Mouse (Mus musculus): Measurements from ENCODE around the gene March8. TPM values are rescaled to one million over a fixed set of nuclear protein-coding genes. Genes with fewer than 3 reads are reported as not detected.

March8 gene
- total RNA-seq, 4 experiments from 2014 or later: 51.9 to 59.2 (median 55.7) TPM

DNA sequence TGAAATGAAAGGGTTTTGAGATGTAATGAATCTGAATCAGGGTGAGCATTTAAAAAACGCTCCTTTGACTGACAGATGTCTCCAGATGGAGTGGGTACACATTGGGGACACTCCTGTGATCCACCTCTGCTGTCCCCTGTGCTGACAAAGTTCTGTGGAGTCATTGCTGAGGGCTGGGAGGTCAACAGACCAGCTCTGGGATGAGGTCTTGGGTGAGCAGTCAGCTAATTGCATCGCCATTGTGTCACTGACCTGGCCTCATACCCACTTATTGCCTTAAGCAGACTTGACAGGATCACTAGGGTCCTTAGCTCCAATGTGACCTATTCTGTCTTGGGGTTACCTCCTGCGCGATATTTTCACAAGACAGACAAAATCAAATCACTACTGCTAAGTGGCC lies 69.4 kb downstream of the March8 start:
- DNase-seq (ENCODE audit: low spot score in 2 of 2): no peak

DNA sequence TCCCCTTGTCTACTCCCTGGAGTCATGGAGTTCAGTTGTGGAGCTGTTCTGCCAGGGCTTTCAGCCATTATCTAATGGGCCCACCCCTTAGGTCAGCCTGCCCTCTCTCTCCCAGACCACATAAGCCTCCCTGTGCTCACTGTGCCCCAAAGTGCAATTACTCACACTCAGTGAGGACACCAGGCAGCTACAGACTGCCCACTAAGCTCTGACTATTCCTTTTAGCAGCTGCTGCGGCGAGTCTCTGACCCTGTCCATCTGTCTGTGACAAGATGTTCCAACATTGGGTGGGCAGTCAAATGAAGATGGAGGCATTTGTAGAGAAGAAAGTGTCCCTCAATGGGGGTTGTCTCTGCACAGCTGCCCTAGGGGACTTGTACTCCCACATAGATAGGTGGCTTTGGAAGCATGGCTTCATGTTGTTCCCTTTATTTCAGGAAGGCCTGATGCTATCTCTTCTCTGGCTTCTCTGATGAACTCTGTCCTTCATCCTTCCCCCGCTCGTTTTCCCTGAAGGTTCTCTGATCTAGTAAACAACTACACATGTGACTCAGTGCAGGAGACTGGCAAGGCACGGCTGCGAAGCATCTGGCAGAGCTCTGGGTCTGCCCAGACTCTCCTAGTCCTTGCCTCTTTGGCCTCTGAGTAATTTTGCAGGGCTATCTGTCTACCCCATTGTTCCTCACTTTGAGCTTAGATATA lies 70.3 kb downstream of the March8 start:
- no peak for DNase-seq (ENCODE audit: low spot score in 2 of 2)

DNA sequence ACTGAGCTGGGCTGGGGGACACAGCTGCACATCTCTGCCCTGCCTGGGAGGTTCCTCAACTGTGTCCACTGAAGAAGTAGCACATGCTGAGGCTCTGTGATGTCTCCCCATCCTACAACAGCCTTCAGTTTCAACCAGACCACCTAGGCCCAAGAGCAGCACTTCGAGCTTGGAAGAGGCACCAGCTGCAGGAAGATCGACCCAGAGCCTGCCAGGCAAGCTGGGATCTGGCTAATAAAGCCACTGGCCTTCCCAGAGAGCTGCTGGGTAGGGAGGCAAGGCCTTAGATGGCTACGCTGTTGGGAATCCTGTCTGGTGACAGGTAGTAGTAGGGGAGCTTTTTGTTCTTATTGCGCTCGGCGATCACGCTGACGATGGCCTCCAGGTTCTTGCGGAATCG lies 72.6 kb downstream of the March8 start:
- DNase-seq (ENCODE audit: low spot score in 2 of 2): no peak

DNA sequence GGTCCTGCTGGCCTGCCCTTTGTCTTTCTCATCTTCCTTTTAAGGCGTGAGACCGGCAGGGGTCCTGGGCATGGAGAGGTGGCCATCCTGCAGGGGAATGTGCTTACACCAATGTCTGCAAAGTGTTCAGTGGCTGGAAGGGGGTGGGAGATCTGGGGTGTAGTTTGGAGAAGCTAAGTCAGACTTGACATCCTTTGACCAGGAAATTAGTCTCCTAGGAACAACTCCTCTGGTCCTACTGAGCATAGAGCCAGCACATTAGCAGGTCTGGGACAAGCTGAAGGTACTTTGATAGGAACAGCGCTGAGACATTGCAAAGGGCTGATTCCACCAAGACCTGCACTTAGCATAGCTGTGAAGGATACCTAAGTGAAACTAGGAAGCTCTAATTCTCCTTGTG lies 73.9 kb downstream of the March8 start:
- no peak for DNase-seq (ENCODE audit: low spot score in 2 of 2)

DNA sequence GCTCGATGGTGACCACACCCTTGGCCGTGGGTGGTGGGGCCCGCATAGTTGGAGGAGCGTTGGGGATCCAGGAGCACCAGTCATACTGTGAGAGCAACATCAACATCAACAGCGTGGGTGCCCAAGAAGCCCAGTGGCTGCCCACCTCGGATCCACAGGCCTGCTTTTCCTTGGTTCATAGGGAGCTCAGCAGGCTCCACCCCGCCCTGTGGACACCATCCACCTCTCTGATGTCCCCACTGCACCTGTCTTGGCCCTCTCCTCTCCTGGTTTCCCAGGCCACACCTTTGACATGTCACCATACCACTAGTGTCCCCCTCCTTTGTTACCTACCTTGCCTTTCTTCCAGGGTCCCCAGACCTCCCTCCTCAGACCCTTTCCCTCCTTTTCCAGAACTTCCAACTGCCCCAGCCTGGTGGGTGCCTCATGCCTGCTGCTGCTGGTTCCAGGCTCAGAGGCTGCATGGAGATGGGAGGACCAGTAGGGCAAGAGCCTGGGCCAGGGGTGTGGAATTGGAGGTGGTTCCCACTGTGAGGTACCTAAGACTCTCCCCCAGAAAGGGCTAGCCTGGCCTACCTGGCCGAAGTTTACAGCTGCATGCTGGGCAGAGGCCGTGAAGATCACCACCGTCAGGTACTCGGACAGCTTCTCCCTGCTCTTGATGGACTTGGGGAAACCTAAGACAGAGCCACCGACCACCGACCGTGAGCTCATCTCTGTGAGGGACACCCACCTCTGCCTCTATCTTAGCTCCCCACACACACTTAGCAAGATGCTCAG lies 74.9 kb downstream of the March8 start:
- DNase-seq (ENCODE audit: low spot score in 2 of 2): no peak

DNA sequence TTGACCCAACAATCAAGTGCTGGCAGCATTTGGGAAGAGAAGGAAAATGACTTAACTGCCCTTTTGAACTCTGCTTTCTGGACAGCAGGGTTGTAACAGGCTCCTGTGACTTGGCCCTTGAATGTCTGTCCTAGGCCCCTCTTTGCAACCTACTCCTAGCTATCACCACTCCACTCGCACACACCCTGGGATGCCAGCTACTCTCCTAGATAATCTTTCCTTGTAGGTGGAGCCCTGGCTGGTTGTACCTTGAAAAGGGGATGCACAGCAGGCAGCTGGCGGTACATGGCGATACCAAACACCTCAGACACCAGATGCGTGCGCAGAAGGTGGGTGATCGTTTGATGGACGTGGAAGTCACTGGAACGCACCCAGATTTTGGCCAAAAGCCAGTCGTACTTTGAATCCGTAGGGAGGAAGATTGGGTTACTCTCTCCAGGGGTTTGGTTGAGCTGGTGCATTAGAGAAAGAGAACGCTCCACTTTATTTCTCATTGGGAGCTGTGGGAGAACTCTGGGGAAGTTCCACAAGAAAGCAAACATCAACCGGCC lies 77.4 kb downstream of the March8 start:
- DNase-seq (ENCODE audit: low spot score in 2 of 2): no peak

DNA sequence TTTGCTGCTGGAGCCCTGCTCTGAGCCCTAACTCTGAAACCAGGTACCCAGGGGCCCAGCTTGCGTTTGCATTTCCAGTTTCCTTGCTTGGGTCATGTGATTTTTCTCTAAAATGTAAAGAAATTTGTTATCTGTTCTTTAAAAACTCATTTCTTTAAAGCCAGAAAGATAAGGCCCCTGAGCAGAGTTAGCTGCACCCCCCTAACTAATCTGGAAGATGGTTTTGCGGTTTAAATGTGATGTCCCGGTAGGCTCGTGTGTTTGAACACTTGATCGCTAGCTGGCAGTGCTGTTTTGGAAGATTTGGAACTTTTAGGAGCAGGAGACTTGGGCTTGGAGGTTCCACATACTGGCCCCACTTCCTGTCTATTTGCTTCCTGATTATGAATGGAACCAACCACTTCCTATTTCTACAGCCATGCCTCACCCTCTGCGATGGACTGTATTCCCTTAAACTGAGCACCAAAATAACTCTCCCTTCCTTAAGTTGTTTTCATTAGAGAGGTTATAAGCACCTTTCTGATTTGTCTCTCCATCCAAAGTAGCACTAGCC lies 78.3 kb downstream of the March8 start:
- DNase-seq (ENCODE audit: low spot score in 2 of 2): no peak

DNA sequence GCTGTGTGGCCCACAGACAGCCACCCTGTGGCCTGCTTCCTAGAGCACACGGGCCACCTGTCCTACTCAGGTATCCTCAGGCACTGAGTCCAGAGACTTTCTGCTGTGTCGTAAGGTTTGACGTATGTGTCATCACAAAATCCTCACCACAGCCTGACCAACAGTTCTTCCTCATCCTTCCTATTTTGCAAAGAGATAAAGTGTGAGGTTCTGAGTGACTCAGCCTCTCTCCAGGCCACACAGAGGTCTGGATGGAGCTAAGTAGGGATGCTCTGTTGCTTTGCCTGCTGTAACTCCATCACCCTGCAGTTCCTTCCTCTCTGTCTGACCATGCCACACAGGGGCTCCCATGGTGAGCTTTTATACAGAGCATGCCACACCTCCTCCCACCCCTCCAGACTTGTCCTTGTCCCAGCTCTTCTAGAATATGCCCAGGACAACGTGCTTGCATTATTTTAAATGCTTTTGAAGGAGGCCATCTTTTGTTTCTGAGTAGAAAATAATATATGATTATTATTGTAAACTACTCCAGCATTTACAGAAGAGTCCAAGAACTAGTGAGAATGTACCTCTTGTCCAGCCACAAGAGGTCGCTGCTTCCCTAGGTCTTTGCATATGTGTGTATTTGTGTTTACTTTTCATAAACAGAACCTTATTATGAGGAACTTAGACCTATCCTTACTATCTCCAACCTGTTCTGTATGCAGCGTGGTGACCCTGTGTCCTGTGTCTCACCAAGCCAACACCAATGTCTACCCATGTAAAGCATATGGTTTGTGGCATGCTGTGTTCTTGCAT lies 79.9 kb downstream of the March8 start:
- no peak for DNase-seq (ENCODE audit: low spot score in 2 of 2)

DNA sequence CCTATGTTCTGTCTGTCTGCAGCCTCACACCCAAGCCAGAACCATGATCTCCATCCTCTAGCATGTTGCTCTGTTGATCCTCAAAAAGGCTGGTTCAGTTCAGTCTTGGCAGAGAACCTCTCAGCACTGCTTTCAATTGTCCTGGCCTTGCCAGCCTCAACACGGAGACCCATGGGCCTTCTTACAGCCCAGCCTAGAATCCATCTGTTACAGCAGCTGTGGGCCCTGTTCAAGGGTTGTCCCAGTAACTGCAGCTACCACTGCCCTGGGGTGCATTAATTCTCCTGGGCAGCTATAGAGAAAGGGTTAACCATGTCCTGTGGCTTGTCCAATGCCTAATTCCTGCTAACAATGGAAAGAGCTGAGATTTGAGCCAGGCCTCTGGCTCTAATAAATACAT lies 80.7 kb downstream of the March8 start:
- no peak for DNase-seq (ENCODE audit: low spot score in 2 of 2)

DNA sequence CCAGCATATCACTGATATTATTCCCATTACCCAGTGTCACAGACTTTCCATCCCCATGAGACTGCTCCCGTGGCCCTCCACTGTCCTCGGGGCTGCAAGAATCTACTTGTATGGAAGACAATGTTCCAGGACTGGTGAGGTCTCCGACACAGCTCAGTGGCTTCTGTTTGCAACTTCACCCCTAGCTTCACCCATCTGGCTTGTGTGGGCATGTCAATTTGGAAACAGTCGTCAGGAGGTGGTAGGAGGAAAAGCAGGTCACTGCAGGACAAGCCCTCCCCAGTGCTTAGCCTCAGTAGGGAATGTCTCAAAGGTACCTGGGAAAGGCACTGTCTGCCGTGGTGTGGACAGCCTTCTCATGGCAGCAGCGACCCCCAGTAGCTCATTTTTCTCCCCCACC lies 81.9 kb downstream of the March8 start:
- no peak for DNase-seq (ENCODE audit: low spot score in 2 of 2)

DNA sequence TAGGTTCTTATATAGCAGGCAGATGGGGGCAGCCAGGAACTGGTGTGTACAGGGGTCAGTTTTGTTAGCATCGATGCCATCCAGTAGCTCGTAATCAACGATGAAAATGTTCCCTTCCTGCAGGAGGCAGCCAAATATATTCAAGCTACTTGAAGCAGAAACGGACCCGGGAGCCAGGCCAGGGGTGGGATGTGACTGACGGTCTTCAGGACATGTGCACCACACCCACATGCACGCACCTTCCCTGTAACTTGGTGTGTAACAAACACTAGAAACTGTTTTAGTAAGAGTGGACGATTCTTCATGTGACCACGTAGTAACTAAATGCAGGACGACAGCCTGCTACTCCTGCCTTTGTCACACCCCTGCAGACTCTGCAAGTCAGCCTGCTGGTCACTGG lies 82.4 kb downstream of the March8 start:
- no peak for DNase-seq (ENCODE audit: low spot score in 2 of 2)

DNA sequence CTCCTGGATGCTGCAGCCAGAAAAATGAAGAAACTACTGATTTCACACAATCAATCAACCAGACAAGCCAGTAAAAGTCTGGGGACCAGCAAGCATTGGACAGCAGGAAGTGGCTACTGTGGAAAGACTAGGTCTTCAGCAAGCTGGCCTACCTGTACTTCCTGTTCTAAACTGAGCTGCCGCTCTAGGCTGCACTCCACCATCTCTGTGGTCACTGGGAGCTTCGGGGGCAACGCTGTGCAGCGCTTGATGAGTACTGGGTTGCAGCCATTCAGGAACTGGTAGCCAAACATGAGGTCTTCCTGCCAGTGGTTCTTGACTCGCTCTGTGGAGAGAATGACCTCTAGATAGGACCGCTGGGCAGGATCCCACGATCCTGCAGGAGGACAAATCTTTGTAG lies 85.2 kb downstream of the March8 start:
- no peak for DNase-seq (ENCODE audit: low spot score in 2 of 2)

DNA sequence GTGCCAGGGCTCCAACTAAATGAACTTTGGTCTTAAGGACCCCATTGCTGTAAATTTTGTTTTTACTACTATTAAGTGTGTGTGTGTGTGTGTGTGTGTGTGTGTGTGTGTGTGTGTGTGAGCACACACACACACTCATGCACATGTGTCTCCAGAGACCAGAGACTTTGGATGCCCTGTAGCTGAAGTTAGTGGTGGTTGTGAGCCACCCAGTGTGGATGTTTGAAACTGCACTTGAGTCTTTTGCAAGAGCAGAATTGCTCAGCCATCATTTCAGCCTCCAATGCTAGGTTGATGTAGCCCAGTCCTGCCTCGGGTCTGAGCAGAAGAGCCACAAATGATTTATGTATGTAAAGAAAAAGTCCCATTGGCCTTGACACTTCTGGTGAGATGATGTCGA lies 85.8 kb downstream of the March8 start:
- peak in 1 of 2 experiments; percentile 41 for DNase-seq (ENCODE audit: low spot score in 2 of 2)

DNA sequence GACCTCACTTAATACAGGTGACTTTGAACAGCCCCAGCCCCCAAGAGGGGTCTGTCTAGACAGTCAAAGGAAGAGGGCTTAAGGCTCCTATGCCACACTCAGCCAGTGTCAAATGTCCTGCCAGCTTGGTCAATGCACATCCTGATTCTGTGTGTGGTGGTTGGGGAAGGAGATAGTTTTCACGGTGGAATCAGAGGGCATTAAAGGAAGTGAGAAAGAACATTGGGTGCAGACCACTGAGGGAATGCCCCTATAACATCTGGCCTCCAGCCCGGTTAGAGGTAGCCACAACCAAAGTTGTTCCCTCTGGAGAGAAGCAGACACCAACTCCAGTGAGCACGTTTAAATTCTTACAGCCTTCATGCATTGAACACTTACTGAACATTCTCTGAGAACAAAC lies 89.7 kb downstream of the March8 start:
- DNase-seq (ENCODE audit: low spot score in 2 of 2): no peak

DNA sequence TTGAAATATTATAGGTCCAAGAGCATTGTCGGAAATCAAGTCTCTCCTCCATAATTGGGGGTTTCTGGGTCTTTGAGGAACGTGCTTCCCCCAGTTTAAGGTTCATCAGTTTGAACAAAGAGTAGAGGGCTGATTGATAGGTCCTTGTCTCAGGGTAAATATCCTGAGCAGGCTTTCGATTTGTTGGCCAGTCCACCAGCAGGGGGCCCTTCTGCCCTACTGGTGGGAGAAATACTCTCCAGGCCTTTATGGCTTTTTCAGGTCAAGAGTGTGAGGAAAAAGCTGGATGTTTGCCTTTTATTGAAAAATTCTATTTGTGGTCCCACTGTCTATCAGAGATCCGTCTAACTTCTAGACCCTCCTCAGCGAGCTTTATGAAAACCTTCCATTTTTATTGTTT lies 90.5 kb downstream of the March8 start:
- DNase-seq (ENCODE audit: low spot score in 2 of 2): no peak

DNA sequence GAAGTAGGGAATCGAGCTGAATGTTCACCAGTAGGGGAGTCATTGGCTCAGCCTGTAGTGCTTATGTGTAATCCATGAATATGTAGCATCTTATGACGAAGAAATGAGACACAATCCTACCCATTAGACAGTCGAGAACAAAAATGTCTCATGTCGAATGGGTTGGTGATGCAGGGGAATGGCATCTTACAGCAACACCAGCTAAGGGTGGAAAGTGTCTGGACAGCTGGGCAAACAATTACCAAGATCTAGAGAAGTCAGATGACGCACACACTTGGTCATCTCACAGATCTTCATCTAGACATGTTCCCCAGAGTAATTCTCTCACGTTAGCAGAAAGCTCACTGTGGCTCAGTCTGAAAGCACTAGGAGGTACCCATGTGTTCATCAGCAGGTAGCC lies 101.0 kb downstream of the March8 start:
- DNase-seq (ENCODE audit: low spot score in 2 of 2): no peak

DNA sequence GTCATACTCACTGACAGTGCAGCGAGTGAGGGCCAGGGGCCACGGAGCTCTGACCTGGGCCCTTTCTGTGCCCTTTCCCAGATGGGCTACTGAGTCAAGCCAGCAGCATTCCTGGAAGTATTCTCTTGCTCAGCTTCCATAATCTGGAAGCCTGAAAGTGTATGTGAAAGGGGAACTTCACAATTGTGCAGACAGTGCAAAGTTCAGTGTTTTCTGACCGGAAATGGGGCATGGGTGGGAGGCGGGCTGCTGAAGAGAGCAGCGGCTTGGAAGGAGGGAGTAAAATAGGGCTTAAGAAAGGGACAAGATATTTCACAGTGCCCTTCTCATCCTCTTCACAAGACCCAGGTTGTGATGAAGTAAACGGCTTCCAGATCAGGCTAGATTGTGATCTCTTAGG lies 101.7 kb downstream of the March8 start:
- no peak for DNase-seq (ENCODE audit: low spot score in 2 of 2)

DNA sequence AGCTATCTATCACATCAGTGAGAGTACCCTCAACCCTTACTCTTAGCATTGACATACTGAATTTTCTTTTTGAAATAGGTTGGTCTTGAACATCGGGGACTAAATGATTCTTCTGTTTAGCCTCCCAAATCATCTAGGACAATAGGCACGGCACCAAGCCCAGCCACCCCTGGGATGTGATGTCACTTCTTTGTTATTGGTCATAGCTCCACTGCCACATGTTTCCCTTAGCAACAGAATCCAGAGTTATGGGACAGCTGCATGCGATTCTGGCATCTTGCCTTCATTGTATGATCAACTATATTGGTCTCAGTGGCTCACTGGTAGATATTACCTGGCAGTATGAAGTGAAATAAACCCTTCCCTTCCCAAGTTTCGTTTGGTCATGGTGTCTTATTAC lies 102.6 kb downstream of the March8 start:
- no peak for DNase-seq (ENCODE audit: low spot score in 2 of 2)

DNA sequence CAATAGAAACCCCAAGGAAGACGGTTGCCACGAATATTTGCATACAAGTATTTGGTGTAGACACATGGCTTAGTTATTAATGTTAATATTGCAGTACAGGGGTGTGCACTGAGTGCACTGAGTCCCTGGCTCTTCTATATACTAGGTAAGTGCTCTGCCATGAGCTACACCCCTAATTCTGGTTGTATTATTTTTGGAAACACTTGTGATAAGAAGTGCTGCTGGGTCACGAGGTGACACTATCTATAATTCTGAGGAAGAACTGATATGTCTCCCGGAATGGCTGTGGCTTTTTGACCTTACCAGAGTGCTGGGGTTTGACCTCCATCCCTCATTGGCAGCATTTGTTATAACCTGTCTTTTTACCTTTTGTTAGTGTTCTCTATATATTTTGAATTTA lies 103.0 kb downstream of the March8 start:
- no peak for DNase-seq (ENCODE audit: low spot score in 2 of 2)

DNA sequence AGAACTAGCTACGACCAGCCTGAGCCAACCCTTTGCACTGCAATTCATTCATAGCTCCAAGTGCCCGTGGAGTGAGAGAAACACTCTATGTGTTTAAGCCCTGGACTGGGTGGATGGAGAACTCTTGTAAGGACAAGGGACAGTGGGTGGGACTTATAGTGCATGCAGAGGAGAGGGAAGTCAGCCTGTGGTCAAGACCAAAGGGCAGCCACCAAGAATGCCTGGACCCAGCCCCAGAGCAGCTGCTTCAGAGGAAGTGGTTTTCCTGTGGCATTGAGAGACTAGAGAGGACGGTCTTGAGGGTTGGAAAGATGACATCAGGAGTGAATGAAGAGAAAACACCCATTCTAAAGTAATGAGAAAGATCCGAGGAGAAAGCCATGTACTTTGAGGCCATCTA lies 118.0 kb downstream of the March8 start:
- DNase-seq (ENCODE audit: low spot score in 2 of 2): no peak

DNA sequence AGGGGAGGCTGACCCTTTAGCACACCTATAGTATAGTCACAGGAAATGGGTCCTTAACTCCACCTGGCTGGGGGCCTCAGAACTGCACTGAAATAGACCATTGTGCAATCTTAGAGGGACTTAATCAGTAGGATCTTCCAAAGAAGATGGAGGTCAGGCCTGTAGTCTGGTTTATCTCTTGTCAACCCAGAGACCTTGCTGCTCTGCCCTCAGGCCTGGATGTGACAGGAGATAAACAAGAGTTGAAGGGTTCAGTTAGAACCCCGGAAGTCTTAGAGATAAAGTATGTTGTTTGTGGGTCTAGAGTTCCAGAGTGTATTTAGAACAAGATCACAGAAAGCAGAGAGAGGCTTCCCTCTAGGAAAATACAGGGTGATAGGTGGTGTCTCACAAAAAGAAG lies 118.7 kb downstream of the March8 start:
- no peak for DNase-seq (ENCODE audit: low spot score in 2 of 2)

DNA sequence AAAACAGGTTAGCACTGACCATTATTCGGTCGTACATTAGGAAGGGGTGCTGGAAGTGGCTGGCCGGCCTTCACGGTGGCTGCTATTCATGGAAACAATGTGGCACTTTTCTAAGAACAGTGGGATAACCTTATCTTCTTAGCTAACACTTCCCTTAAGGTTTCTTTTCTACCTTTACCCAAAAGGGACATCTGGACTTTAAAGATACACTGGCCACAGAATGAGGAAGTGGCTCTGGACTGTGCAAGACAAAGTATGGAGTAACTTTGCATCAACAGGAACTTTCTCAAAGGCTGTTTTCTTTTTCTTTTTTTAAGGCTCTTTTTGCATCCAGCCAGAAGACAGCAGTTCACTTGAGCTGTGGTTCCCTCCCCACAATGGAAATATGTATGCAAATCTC lies 120.9 kb downstream of the March8 start:
- DNase-seq (ENCODE audit: low spot score in 2 of 2): no peak

Data from layer of hippocampus, adult 8-10 months (tissue).